ENCODE assay signal across 10 mouse cellular contexts in genomic region chr9:37018154-37018553, GRCm38 (mm10).
DNase-seq lines count a peak whose midpoint lies in the region; ATAC-seq lines count a peak whose summit lies in the region.
"Had no signal": no experiment of that assay in that cellular context is flagged by ENCODE, and none has a peak within 500 bp of the region (broad histone marks: within the 10 kb centered on the region; RNA-seq: fewer than 3 reads in every experiment).

No protein-coding gene starts in this region.

- H3K9me3 ChIP-seq in kidney, embryonic 14.5 days (ENCODE audit: control insufficient read depth, low read length) = no peaks in the 10 kb centered on the region
- H3K9me3 ChIP-seq: heart, embryonic 12.5 days; liver, embryonic 15.5 days had no signal

- peak; percentile 74 for DNase-seq in right cerebral cortex, adult 18-20 months
- DNase-seq in right cerebral cortex, postnatal 4 days = no peak
- DNase-seq in left cerebral cortex, postnatal 25 days (ENCODE audit: low spot score in 2 of 2) = peak; percentile 54 to 88
- DNase-seq in telencephalon, adult 2 months (ENCODE audit: low read depth, low spot score) = peak; percentile 80
- DNase-seq in gastrocnemius, postnatal 36 days = no peak
- no peak for DNase-seq in spleen, postnatal 10 days (ENCODE audit: low spot score in 2 of 2)

- no peaks in the 10 kb centered on the region for H3K36me3 ChIP-seq in kidney, embryonic 14.5 days (ENCODE audit: control insufficient read depth, insufficient read depth, low read length)
- H3K36me3 ChIP-seq: heart, embryonic 12.5 days; liver, embryonic 15.5 days had no signal

- intact Hi-C loops in left cerebral cortex, postnatal 25 days (cut with DNase I) = no loop called here
- intact Hi-C loops in gastrocnemius, postnatal 36 days (cut with DNase I) = no loop called here

- no peak overlapping the region for H3K9ac ChIP-seq in kidney, embryonic 14.5 days (ENCODE audit: low read depth, low read length)
- H3K9ac ChIP-seq: heart, embryonic 12.5 days; liver, embryonic 15.5 days had no signal

- H3K4me2 ChIP-seq in kidney, embryonic 14.5 days (replicated peaks; ENCODE audit: low read depth, low read length) = no peak overlapping the region
- H3K4me2 ChIP-seq: heart, embryonic 12.5 days; liver, embryonic 15.5 days had no signal

- no peaks in the 10 kb centered on the region for H3K27me3 ChIP-seq in kidney, embryonic 14.5 days (ENCODE audit: control insufficient read depth, insufficient read depth, low read length)
- H3K27me3 ChIP-seq: heart, embryonic 12.5 days; liver, embryonic 15.5 days had no signal

- WGBS in kidney, embryonic 14.5 days = 41% methylated on average over 1 of the region's 1 CpGs

- no peak overlapping the region for H3K4me3 ChIP-seq in kidney, embryonic 14.5 days (ENCODE audit: low read length)
- H3K4me3 ChIP-seq: heart, embryonic 12.5 days; liver, embryonic 15.5 days had no signal

- peak overlapping the region; percentile 55; the same call in 1 of the 2 replicates for H3K27ac ChIP-seq in kidney, embryonic 14.5 days (ENCODE audit: low read depth, low read length)
- H3K27ac ChIP-seq: liver, embryonic 15.5 days had no signal

- peak; percentile 36; the same call in 1 of the 2 replicates for ATAC-seq in kidney, embryonic 14.5 days (ENCODE audit: low FRiP score, low TSS enrichment)
- ATAC-seq: Patski had no signal

- peaks cover 13% of the 10 kb centered on the region for H3K4me1 ChIP-seq in kidney, embryonic 14.5 days (ENCODE audit: control insufficient read depth, insufficient read depth, low read length)
- H3K4me1 ChIP-seq: liver, embryonic 15.5 days had no signal

Comparison
In these comparisons a context has a peak if more than half of its experiments do, and no peak if none do; other contexts are left out.
1. DNase-seq: peak in right cerebral cortex, adult 18-20 months (single experiment), left cerebral cortex, postnatal 25 days (2 of 2) and telencephalon, adult 2 months (single experiment); none in right cerebral cortex, postnatal 4 days (single experiment), gastrocnemius, postnatal 36 days (0 of 2) and spleen, postnatal 10 days (0 of 2).